Mouse (Mus musculus) 3134 (cell line): ENCODE results near the gene 4930402H24Rik.
"Not testable (repeated sequence)": the region's sequence is repeated elsewhere in the genome, so short reads cannot be mapped to it uniquely, and the experiment has no call there.

Source experiments
- DNase-seq: peaks from one replicate; pipeline ENCODE4 v3.0.0-alpha.2; 2011; ENCODE audit warnings: low spot score; ENCODE audit not compliant: insufficient read length; ENCODE audit errors: extremely low read depth

4930402H24Rik gene

DNA sequence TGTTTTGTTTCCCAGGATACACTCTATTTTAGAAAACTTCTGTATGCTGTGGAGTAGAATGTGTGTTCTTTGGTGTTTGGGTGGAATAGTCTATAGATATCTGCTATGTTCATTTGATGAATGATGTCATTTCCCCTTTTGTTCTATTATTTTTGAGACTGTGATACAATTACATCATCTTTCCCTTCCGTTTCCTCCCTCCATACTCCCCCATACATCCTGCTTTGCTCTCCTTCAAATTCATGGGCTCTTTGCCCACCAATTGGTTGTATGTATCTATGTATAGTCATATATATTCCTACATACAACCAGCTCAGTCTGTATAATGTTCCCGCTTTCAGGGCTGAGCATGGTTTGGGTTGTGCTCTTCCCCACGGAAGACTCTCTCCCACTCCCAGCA lies 44.1 kb downstream of the 4930402H24Rik start:
- no peak for DNase-seq

GRCm38 (mm10) chr2:130852964-130853363 lies 53.2 kb downstream of the 4930402H24Rik start:
- no peak for DNase-seq

DNA sequence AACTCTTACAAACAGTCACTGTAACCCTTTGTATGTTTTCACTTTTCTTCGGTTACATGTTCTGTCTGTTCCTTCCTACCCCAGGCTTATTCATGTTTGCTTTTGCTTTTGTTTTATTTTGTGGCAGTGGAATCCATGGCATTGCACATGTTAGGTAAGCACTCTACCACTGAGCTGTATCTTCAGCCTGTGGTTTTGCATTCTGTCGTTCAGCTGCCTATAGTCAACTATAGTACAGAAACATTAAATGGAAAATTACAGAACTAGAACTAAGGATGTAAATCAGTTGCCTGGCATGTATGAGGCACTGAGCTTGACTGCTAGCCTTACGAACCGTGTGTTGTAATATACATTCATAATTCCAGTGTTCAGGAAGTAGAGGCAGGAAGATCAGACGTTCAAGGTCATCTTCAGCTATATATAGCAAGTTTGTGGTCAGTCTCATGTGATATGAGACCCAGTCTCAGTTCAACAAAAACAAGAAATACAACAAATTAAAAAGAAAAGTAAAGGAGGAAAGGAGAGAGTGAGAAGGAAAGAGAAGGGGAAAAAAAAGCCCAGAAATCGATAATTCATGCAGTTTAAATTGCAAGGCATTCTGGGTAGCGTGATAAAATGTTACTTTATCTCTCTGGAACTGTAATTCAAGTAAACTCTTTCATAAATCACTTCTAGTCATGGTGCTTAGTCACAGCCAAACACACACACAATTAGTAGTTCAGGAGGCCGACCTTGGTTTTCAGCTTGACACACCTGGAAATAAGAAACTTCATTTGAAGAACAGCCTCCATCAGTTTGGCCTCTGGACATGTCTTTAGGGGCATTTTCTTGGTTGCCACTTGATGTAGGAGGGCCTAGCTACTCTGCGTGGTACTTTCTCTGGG lies 54.6 kb downstream of the 4930402H24Rik start:
- DNase-seq, result no peak

GRCm38 (mm10) chr2:130849688-130850087 lies 56.5 kb downstream of the 4930402H24Rik start:
- DNase-seq, result no peak

GRCm38 (mm10) chr2:130848313-130848712 lies 57.9 kb downstream of the 4930402H24Rik start:
- DNase-seq, result no peak

- DNase-seq, result no peak
Observed at GRCm38 (mm10) chr2:130843623-130844022, 62.6 kb downstream of the 4930402H24Rik start.

DNA sequence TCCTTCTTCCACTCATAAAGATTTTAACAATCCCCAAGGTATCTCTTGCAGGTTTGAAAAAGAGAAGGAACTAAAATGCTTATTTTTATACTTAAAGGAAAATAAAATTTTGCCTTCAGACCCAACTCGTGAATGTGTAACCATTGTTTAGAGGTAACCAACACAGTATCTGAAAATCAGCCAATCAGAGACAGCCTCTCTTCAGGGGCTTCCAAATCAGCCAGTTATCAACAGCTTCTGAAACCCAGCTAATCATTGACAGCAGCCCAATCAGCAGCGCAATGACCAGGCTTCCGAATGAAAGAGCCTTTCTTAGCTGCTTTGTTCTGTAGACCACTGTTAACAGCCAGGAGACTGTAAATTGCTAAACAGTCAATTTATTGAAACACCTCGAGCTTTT lies 65.4 kb downstream of the 4930402H24Rik start:
- no peak for DNase-seq

- DNase-seq, result peak; percentile 85
Observed at GRCm38 (mm10) chr2:130839874-130840661, 66.1 kb downstream of the 4930402H24Rik start.

GRCm38 (mm10) chr2:130839528-130839873 lies 66.7 kb downstream of the 4930402H24Rik start:
- no peak for DNase-seq

DNA sequence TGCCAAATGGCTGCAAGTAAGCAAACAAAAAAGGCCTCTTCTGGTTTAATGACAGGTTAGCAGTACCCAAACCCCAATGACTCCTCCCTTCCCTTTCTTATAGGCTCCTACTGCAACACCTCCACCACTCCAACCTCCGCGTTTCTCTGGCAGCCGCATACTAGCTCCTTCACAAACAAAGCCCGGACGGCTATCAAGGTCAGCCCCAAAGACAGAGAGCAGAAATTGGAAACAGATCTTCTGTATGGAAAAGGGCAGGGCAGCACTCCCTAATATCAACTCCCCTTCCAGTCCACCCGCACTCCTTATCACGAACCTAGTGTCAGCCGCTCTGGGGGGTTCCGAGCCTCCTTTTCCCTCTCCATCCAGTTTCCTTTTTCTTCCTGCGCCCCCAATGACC lies 67.1 kb downstream of the 4930402H24Rik start:
- DNase-seq, result no peak

DNA sequence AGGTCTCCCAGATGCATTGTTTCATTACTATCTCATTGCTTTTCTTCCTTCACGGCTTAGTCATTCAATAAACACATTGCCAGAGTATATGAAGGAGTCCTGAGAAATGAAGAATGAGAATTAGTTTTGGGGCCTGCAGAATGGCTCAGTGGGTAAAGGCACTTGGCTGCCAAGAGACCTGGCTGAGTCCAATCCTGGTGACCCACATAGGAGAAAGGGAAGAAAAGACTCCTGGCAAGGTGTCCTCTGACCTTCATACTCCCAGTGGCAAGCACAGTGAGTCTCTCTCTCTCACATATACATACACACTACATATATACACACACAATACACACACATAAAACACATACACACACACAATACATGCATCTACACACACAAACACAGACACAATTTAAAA lies 68.1 kb downstream of the 4930402H24Rik start:
- DNase-seq, result no peak

DNA sequence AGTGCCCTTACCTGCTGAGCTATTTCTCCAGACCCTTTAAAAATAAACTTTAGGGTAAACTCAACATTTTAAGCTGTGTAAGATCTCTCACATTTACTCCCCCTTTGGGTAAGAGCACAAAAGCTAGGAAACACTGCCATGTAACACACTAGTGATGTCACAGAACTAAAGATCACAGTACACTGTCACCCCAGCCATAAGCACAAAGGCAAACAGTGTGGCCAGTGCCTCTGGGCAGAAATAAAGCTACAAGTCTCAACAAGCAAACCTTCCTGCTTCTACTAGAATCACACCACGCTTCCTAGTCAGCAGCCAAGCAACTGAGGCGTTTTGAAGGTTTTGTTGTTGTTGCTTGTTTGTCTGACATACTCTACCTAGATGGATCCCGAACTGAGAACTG lies 72.5 kb downstream of the 4930402H24Rik start:
- no peak for DNase-seq

GRCm38 (mm10) chr2:130832582-130832981 lies 73.6 kb downstream of the 4930402H24Rik start:
- DNase-seq, result no peak

- DNase-seq, result no peak
Observed at GRCm38 (mm10) chr2:130832012-130832411, 74.2 kb downstream of the 4930402H24Rik start.

- no peak for DNase-seq
Observed at GRCm38 (mm10) chr2:130830236-130830635, 76.0 kb downstream of the 4930402H24Rik start.

- DNase-seq, result no peak
Observed at GRCm38 (mm10) chr2:130829496-130829895, 76.7 kb downstream of the 4930402H24Rik start.

DNA sequence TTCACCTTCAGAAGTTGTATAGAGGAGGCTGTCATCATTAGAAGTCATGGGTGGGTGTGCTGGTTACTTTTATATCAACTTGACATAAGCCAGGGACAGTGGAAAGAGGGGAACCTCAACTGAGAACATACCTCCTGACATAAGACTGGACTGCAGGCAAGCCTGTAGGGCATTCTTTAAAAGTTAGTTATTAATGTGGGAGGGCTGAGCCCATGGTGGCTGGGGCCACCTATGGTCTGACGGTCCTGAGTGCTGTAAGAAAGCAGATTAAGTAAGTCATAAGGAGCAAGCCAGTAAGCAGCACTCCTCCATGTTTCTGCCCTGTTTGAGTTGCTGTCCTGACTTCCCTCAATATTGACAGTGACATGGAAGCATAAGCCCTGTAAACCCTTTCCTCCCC lies 77.5 kb downstream of the 4930402H24Rik start:
- DNase-seq, result no peak

DNA sequence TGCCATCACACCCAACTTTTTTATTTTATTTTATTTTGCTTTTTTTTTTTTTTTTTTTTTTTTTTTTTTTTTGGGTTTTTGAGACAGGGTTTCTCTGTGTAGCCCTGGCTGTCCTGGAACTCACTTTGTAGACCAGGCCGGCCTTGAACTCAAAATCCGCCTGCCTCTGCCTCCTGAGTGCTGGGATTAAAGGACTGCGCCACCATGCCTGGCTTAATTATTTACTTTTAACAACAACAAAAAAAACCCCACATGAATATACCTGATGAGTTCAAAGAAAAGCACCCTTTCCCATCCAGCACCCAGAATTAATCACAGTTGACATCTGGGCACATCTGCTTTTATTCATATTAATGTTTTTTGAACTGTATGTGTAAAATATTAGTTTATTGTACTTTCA lies 78.1 kb downstream of the 4930402H24Rik start:
- not testable (repeated sequence) for DNase-seq

DNA sequence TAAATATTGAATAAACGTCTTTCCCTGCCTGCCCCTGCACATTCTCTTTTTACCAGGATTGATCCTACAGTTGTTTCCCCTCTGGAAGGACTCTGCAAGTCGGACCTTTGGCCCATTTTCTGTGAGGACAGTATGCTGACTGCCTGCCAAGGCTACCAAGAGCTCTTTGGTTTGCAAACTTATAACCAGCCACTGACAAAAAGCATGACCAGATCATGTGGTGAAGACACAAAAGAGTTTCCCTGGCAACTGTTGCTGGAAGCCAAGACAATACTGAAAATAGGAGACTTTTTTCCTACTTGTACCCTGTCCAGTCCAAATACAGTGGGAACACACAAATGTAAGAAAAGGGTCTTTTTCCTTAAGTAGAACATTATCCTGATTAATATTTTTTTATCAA lies 78.8 kb downstream of the 4930402H24Rik start:
- no peak for DNase-seq

DNA sequence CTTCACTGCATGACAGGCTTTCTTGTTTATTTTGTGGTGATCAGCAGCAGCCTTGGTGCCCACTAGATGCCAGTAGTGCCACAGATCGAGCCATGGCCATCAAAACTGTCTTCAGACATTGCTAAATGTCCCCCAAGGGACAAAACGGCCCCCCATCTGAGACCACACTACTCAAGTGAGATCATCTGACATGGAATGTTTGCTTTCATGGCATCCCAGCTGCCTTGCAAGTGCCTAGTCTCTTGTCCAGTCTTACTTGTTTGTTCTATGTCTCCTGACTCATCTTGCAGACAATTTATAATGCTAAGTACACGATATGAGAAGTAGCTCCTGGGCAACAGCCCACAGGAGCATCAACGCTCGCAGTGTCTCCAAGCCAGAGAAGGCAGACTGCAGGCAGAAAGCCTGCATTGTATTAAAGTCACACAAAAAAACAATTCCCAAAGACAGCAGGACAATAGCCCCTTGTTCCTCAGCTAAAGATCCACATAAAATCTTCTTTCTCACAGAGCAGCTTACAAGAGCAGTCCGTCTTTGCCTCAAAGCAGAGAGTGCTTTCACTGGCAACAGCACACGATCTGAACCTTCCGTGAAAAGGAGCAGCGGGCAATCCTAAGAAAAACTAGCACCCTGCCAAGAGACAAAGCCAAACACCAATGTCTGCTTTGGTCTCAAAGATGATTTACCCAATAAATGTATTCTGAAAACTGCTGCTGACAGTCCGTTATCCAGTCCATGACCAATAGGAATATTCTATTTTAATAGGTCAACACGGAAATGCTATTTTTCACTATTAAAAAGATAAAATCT lies 87.2 kb downstream of the 4930402H24Rik start:
- no peak for DNase-seq

GRCm38 (mm10) chr2:130817865-130818264 lies 88.3 kb downstream of the 4930402H24Rik start:
- DNase-seq, result no peak
